Mouse (Mus musculus) layer of hippocampus, postnatal 10 days (tissue): ENCODE data around the gene Scaf4. TPM values are rescaled to one million over a fixed set of nuclear protein-coding genes. Genes with fewer than 3 reads are reported as not detected.

Experiments
- DNase-seq, 2 experiments: peaks; one replicate each; pipeline ENCODE4 v3.0.0; 2021; ENCODE audit warnings: low spot score in 2 of 2
- long read RNA-seq: library from polyadenylated mRNA; stranded (forward); transcript quantifications from one replicate; pipeline ENCODE4 v2.0.0, GENCODE M21; 2023
- total RNA-seq, 2 experiments: library from RNA; stranded (reverse); gene quantifications; 2 replicates each; pipeline ENCODE4 v1.2.3; 2021

Gene Scaf4
- total RNA-seq: 10 to 100 TPM; 52.1 to 57.5 TPM
- long read RNA-seq, partial matches to known transcripts: 1 of 9 reads
- long read RNA-seq, other reads (novel, unspliced or antisense): 8 of 9 reads

- DNase-seq: peak; percentile 93 to 96
Observed at GRCm38 (mm10) chr16:90283905-90284891, at the start of gene Scaf4. Gene Scaf4 (minus strand): TSS chr16:90284503.

DNA sequence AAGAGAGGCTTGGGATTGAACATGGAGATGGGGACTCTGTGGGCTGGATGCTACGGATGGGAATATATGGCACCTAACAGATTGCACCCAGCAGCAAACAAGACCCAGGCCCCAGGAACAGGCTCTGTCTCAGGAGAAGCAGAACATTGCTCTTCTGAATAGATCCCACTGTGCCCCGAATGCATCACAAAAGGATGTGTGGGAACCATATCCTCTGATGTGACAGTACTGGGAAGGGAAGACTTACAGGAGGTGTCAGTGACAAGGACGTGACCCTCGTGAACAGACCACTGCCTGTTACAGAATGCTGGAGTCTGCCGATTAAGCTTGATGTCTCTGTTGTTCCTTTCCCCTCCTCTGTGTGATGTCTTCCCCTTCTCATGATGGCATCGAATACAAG is 48.2 kb upstream of the Scaf4 start:
- DNase-seq: no peak

GRCm38 (mm10) chr16:90330979-90331378 is 46.7 kb upstream of the Scaf4 start:
- DNase-seq: no peak

DNA sequence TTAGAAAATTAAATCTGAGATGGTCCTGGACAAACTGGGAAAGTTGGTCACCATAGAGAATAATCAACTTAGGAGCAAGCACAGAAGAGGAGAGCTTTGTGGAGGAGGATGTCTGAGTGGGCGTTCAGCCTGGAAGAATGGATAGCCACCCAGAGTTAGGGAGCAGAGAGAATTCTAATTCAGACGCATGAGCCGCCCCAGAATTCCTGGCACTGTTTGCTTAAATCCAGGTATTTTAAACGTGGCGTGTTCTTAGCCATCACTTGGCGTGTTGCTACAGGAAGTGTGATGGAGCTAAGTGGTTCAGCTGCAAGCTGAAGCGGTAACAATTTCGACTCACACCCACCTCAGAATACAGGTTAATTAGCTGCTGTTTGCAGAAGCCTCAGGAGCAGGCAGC is 45.2 kb upstream of the Scaf4 start:
- DNase-seq: no peak

- DNase-seq: peak; percentile 93 to 94
Observed at GRCm38 (mm10) chr16:90322850-90323528, 38.7 kb upstream of the Scaf4 start.

DNA sequence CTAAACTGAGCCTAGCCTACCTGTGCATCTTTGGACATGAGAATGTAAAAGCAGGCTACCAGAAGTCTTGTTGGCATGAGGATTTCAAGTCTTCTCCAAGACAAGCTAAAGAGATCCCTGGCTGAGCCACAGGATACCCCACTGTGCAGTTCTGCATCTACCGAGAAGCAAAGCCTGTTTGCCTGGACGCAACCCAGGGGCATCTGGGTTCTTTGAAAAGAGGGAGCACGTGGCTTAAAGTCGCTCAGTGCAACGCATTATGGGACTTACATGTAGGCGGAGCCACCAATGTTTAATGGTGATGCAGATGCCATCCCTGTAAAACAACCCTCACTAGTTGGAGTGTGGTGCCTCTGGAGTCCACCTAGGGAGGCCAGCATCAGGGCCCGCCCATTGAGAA is 35.0 kb upstream of the Scaf4 start:
- DNase-seq: no peak

- DNase-seq: no peak
Observed at GRCm38 (mm10) chr16:90318372-90318926, 34.1 kb upstream of the Scaf4 start.

DNA sequence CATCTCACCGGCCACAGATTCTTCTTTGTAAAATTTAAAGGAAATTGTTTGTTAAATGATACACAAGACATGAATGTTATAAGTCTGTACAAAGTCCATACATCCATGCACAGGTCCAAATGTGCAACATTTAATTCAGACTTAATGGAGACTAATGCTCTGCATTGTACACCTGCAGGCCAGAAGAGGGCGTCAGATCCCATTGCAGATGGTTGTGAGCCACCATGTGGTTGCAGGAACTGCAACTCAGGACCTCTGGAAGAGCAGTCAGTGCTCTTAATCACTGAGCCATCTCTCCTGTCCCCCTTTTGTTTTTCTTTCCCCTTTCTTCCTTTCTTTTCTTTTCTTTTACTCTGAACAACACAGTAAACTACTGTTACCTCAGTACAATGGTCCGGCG is 33.5 kb upstream of the Scaf4 start:
- no peak for DNase-seq

DNA sequence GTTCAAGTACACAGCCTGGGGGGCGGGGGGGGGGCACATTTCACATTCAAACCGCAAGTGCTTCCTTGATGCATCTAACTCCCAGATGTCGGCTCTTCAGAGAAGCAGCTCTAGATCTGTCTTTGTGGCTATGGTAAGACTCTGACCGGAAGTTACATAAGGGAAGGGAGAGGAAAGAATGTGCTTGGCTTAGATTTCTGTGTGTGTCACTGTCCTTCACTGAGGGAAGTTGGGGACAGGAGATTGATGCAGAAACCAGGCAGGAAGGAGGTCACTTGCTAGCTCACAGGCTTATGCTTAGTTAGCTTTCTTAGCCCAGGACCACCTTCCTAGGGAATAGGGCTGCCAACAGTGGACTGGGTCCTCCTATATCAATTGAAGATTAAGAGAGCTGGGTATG is 31.6 kb upstream of the Scaf4 start:
- DNase-seq: no peak

GRCm38 (mm10) chr16:90312449-90313082 is 28.3 kb upstream of the Scaf4 start:
- peak; percentile 44 for DNase-seq

GRCm38 (mm10) chr16:90310488-90311135 is 26.3 kb upstream of the Scaf4 start:
- DNase-seq: no peak

- no peak for DNase-seq
Observed at GRCm38 (mm10) chr16:90309784-90310183, 25.5 kb upstream of the Scaf4 start.

DNA sequence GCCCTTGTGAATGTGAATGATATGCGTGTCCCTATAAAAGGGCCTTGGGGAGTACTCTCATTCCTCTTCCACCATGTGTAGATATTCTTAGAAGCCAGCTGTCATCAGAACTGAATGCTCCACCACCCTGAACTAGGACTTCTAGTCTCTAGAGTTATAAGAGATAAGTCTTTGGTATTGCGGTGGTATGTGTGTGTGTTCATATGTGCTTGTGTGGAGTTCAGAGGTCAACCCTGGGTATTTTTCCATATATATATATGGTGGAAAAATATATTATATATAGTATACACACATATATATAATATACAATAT is 19.6 kb upstream of the Scaf4 start:
- DNase-seq: no peak

DNA sequence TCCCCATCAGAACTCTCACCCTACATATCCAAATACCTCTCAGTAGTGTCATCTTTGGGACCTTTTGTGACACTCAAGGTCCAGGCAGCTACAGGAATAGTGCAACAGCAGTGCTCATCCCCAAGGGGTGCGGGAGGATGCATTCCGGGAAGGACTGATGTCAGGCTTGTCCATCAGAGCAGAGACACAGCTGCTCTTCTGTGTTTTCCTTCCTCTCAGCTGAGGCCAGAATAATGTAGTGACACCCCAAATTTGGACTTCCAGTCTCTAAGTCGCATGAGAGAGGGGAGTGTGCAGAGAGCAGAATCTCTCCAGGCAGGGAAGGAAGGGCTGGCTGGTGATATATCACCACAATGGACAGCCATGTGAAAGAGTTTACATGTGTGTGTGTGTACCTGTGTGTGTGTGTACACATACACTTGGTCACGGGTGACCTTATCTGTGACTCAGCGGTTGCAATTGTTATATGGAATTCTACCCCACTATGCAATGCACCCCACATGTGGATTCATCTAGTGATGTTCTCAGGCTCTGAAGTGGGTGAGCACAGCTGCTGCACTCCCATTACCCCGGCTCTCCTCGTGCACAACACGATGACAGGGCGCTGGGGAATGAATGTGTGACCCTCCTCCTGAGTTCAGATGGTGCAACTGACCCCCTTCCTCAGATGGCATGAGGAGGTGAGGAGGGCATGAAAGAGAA is 19.1 kb upstream of the Scaf4 start:
- DNase-seq: no peak

- no peak for DNase-seq
Observed at GRCm38 (mm10) chr16:90301706-90302105, 17.4 kb upstream of the Scaf4 start.

- DNase-seq: no peak
Observed at GRCm38 (mm10) chr16:90300896-90301295, 16.6 kb upstream of the Scaf4 start.

GRCm38 (mm10) chr16:90299591-90299990 is 15.3 kb upstream of the Scaf4 start:
- no peak for DNase-seq

GRCm38 (mm10) chr16:90298426-90299300 is 14.4 kb upstream of the Scaf4 start:
- DNase-seq: no peak
